Mouse (Mus musculus) kidney, embryonic 14.5 days (tissue): ENCODE results near the gene E330017A01Rik. TPM values are rescaled to one million over a fixed set of nuclear protein-coding genes. Genes with fewer than 3 reads are reported as not detected.

ENCODE experiments used
- ATAC-seq: fragments of 200-750 bp; cut with Nextera tagmentation; 2 replicates; pipeline ENCODE4 v1.8.0; 2017; ENCODE audit warnings: moderate number of reproducible peaks, mild to moderate bottlenecking, moderate TSS enrichment, moderate library complexity; ENCODE audit not compliant: low FRiP score, low TSS enrichment
- H3K27ac ChIP-seq: fragments of 300-500 bp; sonication (generic); 2 replicates; pipeline ENCODE4 v1.5.1; 2014; ENCODE audit warnings: low read depth, mild to moderate bottlenecking, low read length, moderate library complexity, mixed read lengths
- H3K27me3 ChIP-seq: fragments of 300-500 bp; sonication (generic); 2 replicates; pipeline ENCODE4 v1.6.1; 2014; ENCODE audit warnings: mild to moderate bottlenecking, low read length; ENCODE audit not compliant: control insufficient read depth, insufficient read depth
- H3K36me3 ChIP-seq: fragments of 300-500 bp; sonication (generic); 2 replicates; pipeline ENCODE4 v1.6.1; 2014; ENCODE audit warnings: low read length, mixed read lengths; ENCODE audit not compliant: control insufficient read depth, insufficient read depth
- H3K4me1 ChIP-seq: fragments of 300-500 bp; sonication (generic); 2 replicates; pipeline ENCODE4 v1.6.1; 2014; ENCODE audit warnings: low read length, mixed read lengths; ENCODE audit not compliant: control insufficient read depth, insufficient read depth
- H3K4me2 ChIP-seq: fragments of 300-500 bp; sonication (generic); replicated peaks from 2 replicates; pipeline ENCODE4 v1.6.1; 2014; ENCODE audit warnings: low read depth, mild to moderate bottlenecking, low read length
- H3K4me3 ChIP-seq: fragments of 300-500 bp; sonication (generic); 2 replicates; pipeline ENCODE4 v1.5.1; 2014; ENCODE audit warnings: mild to moderate bottlenecking, low read length
- H3K9ac ChIP-seq: fragments of 300-500 bp; sonication (generic); 2 replicates; pipeline ENCODE4 v1.6.1; 2014; ENCODE audit warnings: low read depth, mild to moderate bottlenecking, low read length, moderate library complexity
- H3K9me3 ChIP-seq: fragments of 300-500 bp; sonication (generic); 2 replicates; pipeline ENCODE4 v1.6.1; 2016; ENCODE audit warnings: low read length; ENCODE audit not compliant: control insufficient read depth
- WGBS: fragments of 180-500 bp; shearing (Covaris S2); extraction: QIAGEN DNeasy Blood & Tissue Kit; methylation state at CpG from one replicate; pipeline ENCODE4 v1.1.7; 2014; 5-methylcytosine and 5-hydroxymethylcytosine counted together
- polyA plus RNA-seq: library from polyadenylated mRNA; unstranded; fragments of >200 nt; fragmentation: Nextera tagmentation; extraction: Ambion mirVana; gene quantifications from 2 replicates; pipeline ENCODE4 v1.2.1, GENCODE M21; 2014

The E330017A01Rik gene
- polyA plus RNA-seq, 1 experiment from 2014 or later = 0.39 TPM

DNA sequence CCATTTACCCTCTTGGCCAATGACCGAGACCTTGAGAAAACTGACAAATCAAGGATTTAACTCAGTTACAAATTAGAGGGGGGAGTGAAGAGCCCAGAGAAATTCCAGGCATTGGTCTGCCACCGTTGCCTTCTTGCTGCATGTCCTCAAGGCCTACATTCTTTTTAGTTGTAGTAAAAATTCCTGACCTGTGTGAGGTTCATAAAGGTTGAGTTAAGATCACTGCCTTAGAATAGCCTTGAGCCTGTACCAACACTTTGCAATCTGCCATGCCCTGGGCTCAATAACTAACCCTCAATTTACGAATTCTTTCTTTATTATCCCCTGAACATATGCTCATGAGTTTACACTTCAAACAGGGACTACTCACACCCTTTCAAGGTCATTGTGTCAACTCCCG is 15.4 kb downstream of the E330017A01Rik start:
- H3K4me2 ChIP-seq = no peak overlapping the region
- no peaks in the 10 kb centered on the region for H3K4me1 ChIP-seq
- H3K27ac ChIP-seq = no peak overlapping the region
- WGBS = 56% methylated on average over 4 of the region's 4 CpGs
- H3K9ac ChIP-seq = no peak overlapping the region
- H3K4me3 ChIP-seq = no peak overlapping the region
- no peak for ATAC-seq
- H3K9me3 ChIP-seq = no peaks in the 10 kb centered on the region
- H3K27me3 ChIP-seq = no peaks in the 10 kb centered on the region
- H3K36me3 ChIP-seq = no peaks in the 10 kb centered on the region

DNA sequence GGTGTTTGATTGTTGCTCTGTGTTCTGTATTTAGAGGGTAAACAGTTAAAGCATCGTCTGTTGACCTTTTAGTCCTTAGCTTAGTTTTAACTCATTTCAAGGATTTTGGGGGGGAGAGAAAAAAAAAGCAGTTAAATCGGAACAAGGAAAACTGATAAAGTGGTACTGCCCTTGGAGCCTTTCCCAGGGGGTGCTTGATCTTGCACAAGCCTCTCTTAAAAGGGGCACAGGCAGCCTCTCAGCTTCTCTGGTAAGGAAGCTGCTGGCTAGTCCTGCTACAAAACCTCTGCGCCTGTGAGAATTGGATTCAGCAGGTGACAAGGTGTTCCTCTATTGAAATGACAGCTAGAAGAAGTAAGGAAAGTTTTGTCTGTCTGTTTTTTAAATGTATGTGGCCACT is 16.2 kb downstream of the E330017A01Rik start:
- Histone ChIP-seq H3K4me1 (no peaks in the 10 kb centered on the region), H3K4me2 (no peak overlapping the region), H3K9me3 (no peaks in the 10 kb centered on the region), H3K9ac (no peak overlapping the region), H3K4me3 (no peak overlapping the region), H3K27ac (no peak overlapping the region), H3K36me3 (no peaks in the 10 kb centered on the region), H3K27me3 (no peaks in the 10 kb centered on the region)
- 89% methylated on average over 3 of the region's 3 CpGs for WGBS
- ATAC-seq = no peak

DNA sequence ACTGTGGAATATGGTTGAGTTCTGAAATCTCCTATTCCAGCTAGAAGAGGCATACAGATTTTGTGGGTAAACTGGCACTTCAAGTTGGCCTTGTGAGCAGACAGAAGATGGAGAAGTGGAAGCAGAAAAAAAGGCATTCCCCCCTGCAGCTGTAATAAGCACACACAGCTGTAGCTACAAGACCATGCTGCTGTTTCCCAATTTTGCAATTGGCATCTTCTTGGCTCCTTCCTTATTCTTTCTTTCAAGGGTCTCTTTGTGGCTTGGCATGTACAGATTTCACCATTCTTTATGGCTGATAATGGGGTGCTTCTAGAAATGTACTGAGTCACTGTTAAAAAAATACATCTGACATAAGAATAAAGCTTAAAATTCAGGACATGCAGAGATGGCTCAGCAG is 21.2 kb downstream of the E330017A01Rik start:
- Histone ChIP-seq H3K4me3 (no peak overlapping the region), H3K27me3 (no peaks in the 10 kb centered on the region), H3K9me3 (no peaks in the 10 kb centered on the region), H3K36me3 (no peaks in the 10 kb centered on the region), H3K4me2 (no peak overlapping the region), H3K27ac (no peak overlapping the region), H3K4me1 (no peaks in the 10 kb centered on the region), H3K9ac (no peak overlapping the region)
- no peak for ATAC-seq

DNA sequence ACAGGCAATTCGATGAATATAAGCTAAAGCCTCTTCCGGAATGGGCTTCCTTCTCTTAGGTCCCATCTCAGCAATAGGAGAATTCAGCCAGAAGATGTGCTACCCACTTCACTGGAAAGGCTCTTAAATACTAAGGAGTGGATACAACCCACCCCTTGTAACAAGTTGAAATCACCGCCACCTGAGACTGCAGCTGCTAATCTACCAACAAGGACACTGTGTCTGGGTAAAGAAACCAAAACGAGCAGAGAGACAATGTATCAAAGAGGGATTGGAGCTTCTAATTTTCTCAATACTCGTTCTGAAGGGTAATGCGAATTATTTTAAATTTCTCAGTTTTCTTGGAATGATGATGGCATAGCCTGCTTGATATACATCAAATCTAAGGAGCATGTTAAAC is 21.7 kb downstream of the E330017A01Rik start, which contains the start of gene Gm813:
Gm813 (minus strand) TSS at position 101 of the 400 bp plus-strand sequence.
- Histone ChIP-seq H3K4me3 (no peak within 1 kb of the TSS), H3K27ac (no peak within 1 kb of the TSS), H3K9me3 (no peaks in the 10 kb centered on the region), H3K4me2 (no peak within 1 kb of the TSS), H3K9ac (no peak within 1 kb of the TSS), H3K36me3 (no peaks in the 10 kb centered on the region), H3K27me3 (no peaks in the 10 kb centered on the region), H3K4me1 (no peaks in the 10 kb centered on the region)
- no peak for ATAC-seq
- 91% methylated on average over 6 of the region's 6 CpGs for WGBS

DNA sequence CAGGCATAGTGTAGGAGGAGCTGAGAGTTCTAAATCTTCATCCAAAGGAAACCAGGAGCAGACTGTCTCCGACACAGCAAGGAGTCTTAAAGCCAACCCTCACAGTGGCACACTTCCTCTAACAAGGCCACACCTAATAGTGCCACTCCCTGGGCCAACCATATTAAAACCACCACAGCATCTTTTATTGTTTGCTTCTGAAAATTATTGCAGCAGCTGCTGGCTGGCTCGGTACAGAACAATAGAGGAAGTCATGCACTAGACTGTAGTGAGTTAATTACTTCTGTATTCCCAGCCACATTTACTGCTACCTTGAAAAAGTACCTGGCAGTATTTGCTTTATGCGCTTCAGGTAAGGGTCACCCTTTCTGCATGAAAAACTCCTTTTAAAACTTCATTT is 25.6 kb downstream of the E330017A01Rik start:
- no peak for ATAC-seq
- H3K27ac ChIP-seq = no peak overlapping the region
- H3K4me3 ChIP-seq = no peak overlapping the region
- no peaks in the 10 kb centered on the region for H3K27me3 ChIP-seq
- H3K36me3 ChIP-seq = no peaks in the 10 kb centered on the region
- no peak overlapping the region for H3K4me2 ChIP-seq
- H3K9ac ChIP-seq = no peak overlapping the region
- H3K4me1 ChIP-seq = no peaks in the 10 kb centered on the region
- 68% methylated on average over 3 of the region's 3 CpGs for WGBS
- H3K9me3 ChIP-seq = no peaks in the 10 kb centered on the region

DNA sequence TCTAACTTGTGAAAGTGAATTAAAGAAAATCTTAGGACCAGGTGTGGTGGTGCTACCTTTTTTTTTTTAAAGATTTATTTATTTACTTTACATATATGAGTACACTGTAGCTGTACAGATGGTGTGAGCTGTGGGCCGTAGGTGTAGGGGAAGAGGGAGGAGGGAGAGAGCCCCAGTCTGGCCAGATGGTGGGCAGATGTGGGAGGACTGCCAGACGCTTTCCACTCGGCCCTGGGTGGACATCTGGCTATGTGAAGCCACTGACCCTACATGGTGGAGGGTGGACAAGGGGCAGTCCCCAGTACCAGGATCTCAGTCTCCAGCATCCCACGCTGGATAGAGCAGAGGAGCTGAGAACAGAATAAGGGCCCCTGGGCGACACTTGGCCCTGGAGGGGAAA is 31.4 kb downstream of the E330017A01Rik start:
- WGBS = 43% methylated on average over 5 of the region's 5 CpGs
- no peaks in the 10 kb centered on the region for H3K9me3 ChIP-seq
- no peak for ATAC-seq
- H3K4me3 ChIP-seq = no peak overlapping the region
- no peaks in the 10 kb centered on the region for H3K27me3 ChIP-seq
- H3K27ac ChIP-seq = no peak overlapping the region
- no peaks in the 10 kb centered on the region for H3K36me3 ChIP-seq
- no peak overlapping the region for H3K4me2 ChIP-seq
- H3K4me1 ChIP-seq = no peaks in the 10 kb centered on the region
- no peak overlapping the region for H3K9ac ChIP-seq

DNA sequence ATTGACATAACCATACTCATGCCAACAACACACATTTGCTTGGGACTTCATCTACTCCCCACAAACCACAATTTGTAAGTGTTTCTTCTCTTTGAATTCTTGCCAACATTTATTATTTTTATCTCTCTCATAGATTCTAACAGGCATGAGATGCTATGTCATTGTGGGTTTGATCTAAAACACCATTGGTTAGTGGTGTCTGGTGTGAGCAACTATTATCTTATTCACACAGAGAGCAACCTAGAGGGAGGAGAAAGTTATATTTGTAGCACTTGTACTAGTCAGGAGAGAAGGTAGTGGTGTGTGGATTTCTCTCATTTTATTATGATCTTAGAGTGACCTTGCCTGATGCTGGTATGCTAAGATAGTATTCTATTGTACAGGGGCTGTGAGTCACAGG is 33.9 kb downstream of the E330017A01Rik start:
- Histone ChIP-seq H3K4me3 (no peak overlapping the region), H3K27me3 (no peaks in the 10 kb centered on the region), H3K9me3 (no peaks in the 10 kb centered on the region), H3K27ac (no peak overlapping the region), H3K4me2 (no peak overlapping the region), H3K4me1 (no peaks in the 10 kb centered on the region), H3K9ac (no peak overlapping the region), H3K36me3 (no peaks in the 10 kb centered on the region)
- no peak for ATAC-seq

DNA sequence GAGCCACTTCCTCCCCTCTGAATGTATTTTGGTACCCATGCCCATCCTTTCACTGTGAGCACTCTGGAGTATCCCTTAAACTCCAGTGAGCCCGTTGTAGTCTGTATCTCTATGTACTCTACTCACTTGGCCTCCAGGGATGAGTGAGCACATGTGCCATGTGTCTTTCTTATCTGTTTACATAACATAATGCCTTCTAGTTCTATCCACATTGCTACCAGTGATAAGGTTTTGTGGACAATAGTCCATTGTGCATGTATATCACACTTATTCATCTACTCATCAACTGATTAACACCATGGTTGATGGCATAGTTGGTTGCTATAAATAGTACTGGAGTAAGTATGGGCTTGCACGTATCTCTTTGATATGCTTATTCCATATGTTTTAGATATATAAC is 34.7 kb downstream of the E330017A01Rik start:
- no peak overlapping the region for H3K4me2 ChIP-seq
- H3K9me3 ChIP-seq = no peaks in the 10 kb centered on the region
- no peaks in the 10 kb centered on the region for H3K4me1 ChIP-seq
- no peak overlapping the region for H3K4me3 ChIP-seq
- no peak overlapping the region for H3K27ac ChIP-seq
- no peaks in the 10 kb centered on the region for H3K36me3 ChIP-seq
- WGBS = 85% methylated on average over 2 of the region's 2 CpGs
- no peaks in the 10 kb centered on the region for H3K27me3 ChIP-seq
- H3K9ac ChIP-seq = no peak overlapping the region
- ATAC-seq = no peak

DNA sequence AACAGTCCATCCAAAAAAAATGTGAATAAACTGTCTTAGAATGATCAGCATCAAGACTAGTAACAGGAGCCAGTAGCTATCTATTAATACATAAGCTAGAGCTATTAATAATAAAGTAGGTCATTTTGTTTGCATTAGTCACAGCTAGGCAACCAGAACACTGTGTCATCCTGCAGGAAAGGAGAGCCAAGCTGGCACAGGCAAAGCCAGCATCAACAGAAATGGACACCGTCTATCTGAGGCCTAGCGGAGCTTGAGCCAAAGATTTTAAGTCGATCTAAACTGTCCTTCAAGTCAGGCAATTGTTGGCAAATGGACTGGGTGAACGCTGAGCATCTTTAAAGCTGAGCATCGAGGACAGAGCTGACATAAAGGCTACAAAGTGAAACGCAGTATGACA is 37.7 kb downstream of the E330017A01Rik start:
- Histone ChIP-seq H3K4me1 (no peaks in the 10 kb centered on the region), H3K9ac (no peak overlapping the region), H3K4me3 (no peak overlapping the region), H3K4me2 (no peak overlapping the region), H3K27ac (no peak overlapping the region), H3K27me3 (no peaks in the 10 kb centered on the region), H3K36me3 (no peaks in the 10 kb centered on the region), H3K9me3 (no peaks in the 10 kb centered on the region)
- WGBS = 91% methylated on average over 6 of the region's 6 CpGs
- ATAC-seq = no peak

DNA sequence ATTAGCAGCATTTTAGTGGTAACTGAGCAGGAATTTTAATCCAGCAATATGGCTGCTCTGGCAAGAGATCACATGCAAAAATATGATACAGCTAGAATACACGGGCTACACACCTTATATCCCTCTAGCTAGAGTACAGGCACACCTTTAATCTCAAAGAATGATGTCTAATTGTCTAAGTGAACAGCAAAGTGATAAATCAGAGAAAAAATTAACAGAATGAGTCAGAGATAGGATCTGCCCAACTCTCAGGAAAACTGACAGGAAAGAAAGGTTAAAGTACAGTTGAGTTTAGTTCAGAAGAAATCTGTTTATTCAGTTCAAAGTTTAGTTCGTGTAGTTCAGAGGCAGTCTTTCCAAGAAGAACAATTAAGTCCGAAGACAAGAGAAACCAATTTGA is 47.2 kb downstream of the E330017A01Rik start:
- Histone ChIP-seq H3K4me3 (no peak overlapping the region), H3K9me3 (no peaks in the 10 kb centered on the region), H3K27ac (no peak overlapping the region), H3K27me3 (no peaks in the 10 kb centered on the region), H3K9ac (no peak overlapping the region), H3K4me2 (no peak overlapping the region), H3K4me1 (no peaks in the 10 kb centered on the region), H3K36me3 (no peaks in the 10 kb centered on the region)
- 71% methylated on average over 3 of the region's 3 CpGs for WGBS
- ATAC-seq = no peak
